Mouse (Mus musculus) neural tube, embryonic 12.5 days (tissue): ENCODE measurements around the gene Tesmin. TPM values are rescaled to one million over a fixed set of nuclear protein-coding genes. Genes with fewer than 3 reads are reported as not detected.
A peak's percentile ranks its signal among the peaks of the same experiment; 100 is the strongest.

ENCODE experiments used
- ATAC-seq: fragments of 200-750 bp; cut with Nextera tagmentation; 2 replicates; pipeline ENCODE4 v1.8.0; 2017; ENCODE audit warnings: low read depth, mild to moderate bottlenecking, moderate TSS enrichment, moderate library complexity; ENCODE audit not compliant: low FRiP score
- H3K27ac ChIP-seq: fragments of 300-500 bp; sonication (generic); 2 replicates; pipeline ENCODE4 v1.5.1; 2016
- H3K27me3 ChIP-seq: fragments of 300-500 bp; sonication (generic); replicated peaks from 2 replicates; pipeline ENCODE4 v1.6.1; 2016; ENCODE audit warnings: mild to moderate bottlenecking
- H3K36me3 ChIP-seq: fragments of 300-500 bp; sonication (generic); 2 replicates; pipeline ENCODE4 v1.6.1; 2016; ENCODE audit warnings: mild to moderate bottlenecking
- H3K4me1 ChIP-seq: fragments of 300-500 bp; sonication (generic); 2 replicates; pipeline ENCODE4 v1.6.1; 2016
- H3K4me2 ChIP-seq: fragments of 300-500 bp; sonication (generic); replicated peaks from 2 replicates; pipeline ENCODE4 v1.6.1; 2016; ENCODE audit warnings: mild to moderate bottlenecking
- H3K4me3 ChIP-seq: fragments of 300-500 bp; sonication (generic); 2 replicates; pipeline ENCODE4 v1.5.1; 2016
- H3K9ac ChIP-seq: fragments of 300-500 bp; sonication (generic); 2 replicates; pipeline ENCODE4 v1.6.1; 2016; ENCODE audit warnings: mild to moderate bottlenecking
- H3K9me3 ChIP-seq: fragments of 300-500 bp; sonication (generic); 2 replicates; pipeline ENCODE4 v1.6.1; 2016; ENCODE audit warnings: mild to moderate bottlenecking
- WGBS: fragments of 180-500 bp; shearing (Covaris S2); methylation state at CpG from one replicate; pipeline ENCODE4 v1.1.7; 2016; 5-methylcytosine and 5-hydroxymethylcytosine counted together
- polyA plus RNA-seq: library from polyadenylated mRNA; unstranded; fragments of >200 nt; fragmentation: Nextera tagmentation; extraction: Ambion mirVana; gene quantifications from 2 replicates; pipeline ENCODE4 v1.2.1, GENCODE M21; 2016

Tesmin gene
- polyA plus RNA-seq, 1 experiment from 2014 or later = not detected

GRCm38 (mm10) chr19:3451649-3452048 is 63.0 kb downstream of the Tesmin start:
- no peak overlapping the region for H3K4me3 ChIP-seq
- H3K4me2 ChIP-seq = no peak overlapping the region
- H3K4me1 ChIP-seq = no peaks in the 10 kb centered on the region
- no peak overlapping the region for H3K9ac ChIP-seq
- H3K36me3 ChIP-seq = peaks cover 34% of the 10 kb centered on the region
- H3K27me3 ChIP-seq = no peaks in the 10 kb centered on the region
- no peak overlapping the region for H3K27ac ChIP-seq
- H3K9me3 ChIP-seq = no peaks in the 10 kb centered on the region
- peak; percentile 69 for ATAC-seq
- WGBS = 68% methylated on average over 6 of the region's 6 CpGs

Other genes starting within 250 kb of the Tesmin start
- gene Mrpl21, start 106.0 kb upstream of the Tesmin start, polyA plus RNA-seq = 104 and 113 TPM in 2 replicates
- gene Ighmbp2, start 105.8 kb upstream of the Tesmin start, polyA plus RNA-seq = 11.5 and 11.8 TPM in 2 replicates
- gene Cpt1a, start 66.5 kb upstream of the Tesmin start, polyA plus RNA-seq = 10.0 and 10.6 TPM in 2 replicates
- 16.3 and 28.7 TPM in 2 replicates for gene Gal, start 25.7 kb downstream of the Tesmin start, polyA plus RNA-seq
- 70.7 and 74.0 TPM in 2 replicates for gene Ppp6r3, start 186.9 kb downstream of the Tesmin start, polyA plus RNA-seq